In genomic region chr4:101298311-101298990, GRCm38 (mm10) we compare ENCODE assay signal across 17 mouse cellular contexts. TPM values are rescaled to one million over a fixed set of nuclear protein-coding genes. Genes with fewer than 3 reads are reported as not detected.
A peak's percentile ranks its signal among the peaks of the same experiment; 100 is the strongest.
DNase-seq lines count a peak whose midpoint lies in the region; ATAC-seq and TF ChIP-seq lines count a peak whose summit lies in the region.
"Had no signal": no experiment of that assay in that cellular context is flagged by ENCODE, and none has a peak within 500 bp of the region (broad histone marks: within the 10 kb centered on the region; RNA-seq: fewer than 3 reads in every experiment).

No protein-coding gene starts in this region.

- no peak overlapping the region for H3K9ac ChIP-seq in forebrain, embryonic 15.5 days (replicated peaks)
- H3K9ac ChIP-seq: heart, embryonic 12.5 days; limb, embryonic 15.5 days; lung, embryonic 14.5 days; midbrain, embryonic 15.5 days had no signal

- no peak overlapping the region for H3K4me2 ChIP-seq in forebrain, embryonic 15.5 days (replicated peaks)
- H3K4me2 ChIP-seq: heart, embryonic 12.5 days; limb, embryonic 15.5 days; lung, embryonic 14.5 days; midbrain, embryonic 15.5 days had no signal

- H3K27me3 ChIP-seq in thymus, adult 2 months (ENCODE audit: control insufficient read depth, insufficient read depth, low read length): no peaks in the 10 kb centered on the region
- peaks cover 15% of the 10 kb centered on the region for H3K27me3 ChIP-seq in forebrain, embryonic 15.5 days

- 15% methylated on average over 12 of the region's 12 CpGs for WGBS in thymus, adult 2 months
- WGBS in forebrain, embryonic 15.5 days: 79% methylated on average over 12 of the region's 12 CpGs

- TF ChIP-seq CTCF in thymus, adult 2 months (IDR thresholded peaks at IDR 0.05; ENCODE audit: borderline replicate concordance, control insufficient read depth, extremely low read depth, insufficient read depth, low read length, poor library complexity): no peak

- peak; percentile 4 for DNase-seq in spleen, adult 12 weeks (ENCODE audit: low spot score)
- DNase-seq in spleen, postnatal 14 days (ENCODE audit: low spot score in 2 of 2): no peak
- DNase-seq in yolk sac, embryonic 10.5 days (ENCODE audit: low spot score): no peak
- no peak for DNase-seq in thymus, adult 2 months
- DNase-seq: cerebellum, postnatal 14 days; gastrocnemius, postnatal 25 days; heart, postnatal 36 days; kidney, adult 2 months; kidney, postnatal 4 days; lung, embryonic 14.5 days had no signal

- ATAC-seq in granulocyte monocyte progenitor cell, adult 5-6 weeks (replicated peaks; ENCODE audit: poor library complexity, severe bottlenecking): peak; percentile 52
- ATAC-seq in monocyte, adult 5-6 weeks (replicated peaks; ENCODE audit: insufficient number of reproducible peaks, low FRiP score, low TSS enrichment, poor library complexity, severe bottlenecking): 0 out of 2 replicates have a peak, but pooled peaks have one; percentile 21
- no peak for ATAC-seq in forebrain, embryonic 15.5 days (replicated peaks)
- ATAC-seq: hindbrain, embryonic 16.5 days; midbrain, embryonic 15.5 days had no signal

- H3K27ac ChIP-seq in thymus, adult 2 months (ENCODE audit: control insufficient read depth, insufficient read depth, low read length): no peak overlapping the region
- no peak overlapping the region for H3K27ac ChIP-seq in forebrain, embryonic 15.5 days (replicated peaks)
- H3K27ac ChIP-seq: limb, embryonic 15.5 days; midbrain, embryonic 15.5 days had no signal

- H3K36me3 ChIP-seq in thymus, adult 2 months (ENCODE audit: control insufficient read depth, insufficient read depth, low read length): no peaks in the 10 kb centered on the region
- H3K36me3 ChIP-seq in forebrain, embryonic 15.5 days: no peaks in the 10 kb centered on the region
- H3K36me3 ChIP-seq: heart, embryonic 12.5 days; limb, embryonic 15.5 days; midbrain, embryonic 15.5 days had no signal

- H3K9me3 ChIP-seq in forebrain, embryonic 15.5 days: no peaks in the 10 kb centered on the region
- H3K9me3 ChIP-seq: heart, embryonic 12.5 days; limb, embryonic 15.5 days; midbrain, embryonic 15.5 days had no signal

- no peak for TF ChIP-seq POLR2A in thymus, adult 2 months (IDR thresholded peaks at IDR 0.05; ENCODE audit: control insufficient read depth, extremely low read depth, insufficient read depth, low read length, poor library complexity)

- H3K4me3 ChIP-seq in thymus, adult 2 months (ENCODE audit: control insufficient read depth, insufficient read depth, low read length): no peak overlapping the region
- H3K4me3 ChIP-seq in forebrain, embryonic 15.5 days: no peak overlapping the region
- H3K4me3 ChIP-seq: heart, embryonic 12.5 days; limb, embryonic 15.5 days; midbrain, embryonic 15.5 days had no signal

- H3K4me1 ChIP-seq in thymus, adult 2 months (replicated peaks; ENCODE audit: control insufficient read depth, insufficient read depth, low read length): peaks cover 22% of the 10 kb centered on the region
- no peaks in the 10 kb centered on the region for H3K4me1 ChIP-seq in forebrain, embryonic 15.5 days
- H3K4me1 ChIP-seq: midbrain, embryonic 15.5 days had no signal

RNA-seq across cellular contexts. Expression of gene Jak1, which starts 33.4 kb away (rescaled TPM):
- total RNA-seq in granulocyte monocyte progenitor cell, adult 5-6 weeks (2014; fragmentation: Nextera tagmentation): 46.7 and 47.4 TPM in 2 replicates
- total RNA-seq in granulocyte monocyte progenitor cell, adult 5-6 weeks (2017): 52.4 and 57.7 TPM in 2 replicates
- 252 to 459 TPM (median 254 TPM) in 3 replicates for total RNA-seq in monocyte, adult 5-6 weeks (2017)
- 97.7 and 109 TPM in 2 replicates for polyA plus RNA-seq in thymus, adult 2 months (2012; rRNA removed)
- 46.5 and 51.3 TPM in 2 replicates for polyA plus RNA-seq in forebrain, embryonic 15.5 days (2015; fragmentation: Nextera tagmentation; extraction: Ambion mirVana)
